Mouse (Mus musculus) ES-E14 (cell line): Measurements from ENCODE around the gene Olfr535. TPM values are rescaled to one million over a fixed set of nuclear protein-coding genes. Genes with fewer than 3 reads are reported as not detected.
"Not testable (repeated sequence)": the region's sequence is repeated elsewhere in the genome, so short reads cannot be mapped to it uniquely, and the experiment has no call there.

Experiments
- DNase-seq: peaks from one replicate; pipeline ENCODE4 v3.0.0-alpha.2; 2013; ENCODE audit warnings: low read depth, low spot score
- H3K27ac ChIP-seq: 2 replicates; pipeline ENCODE4 v1.5.1; 2012; ENCODE audit warnings: low read depth, mild to moderate bottlenecking, low read length, moderate library complexity, mixed read lengths; ENCODE audit not compliant: poor library complexity, insufficient read depth, severe bottlenecking
- H3K36me3 ChIP-seq: 2 replicates; pipeline ENCODE4 v1.6.1; 2012; ENCODE audit warnings: mild to moderate bottlenecking, low read length, moderate library complexity, mixed read lengths; ENCODE audit not compliant: control insufficient read depth, poor library complexity, insufficient read depth, severe bottlenecking
- H3K4me1 ChIP-seq, 2 experiments: fragments of 150-350 bp in 1 of 2; sonication (generic) in 1 of 2; 2 replicates each; pipeline ENCODE4 v1.6.1; 2012; ENCODE audit warnings: low read length in 2 of 2, mild to moderate bottlenecking in 1 of 2, mixed read lengths in 1 of 2; ENCODE audit not compliant: control insufficient read depth in 2 of 2, insufficient read depth in 2 of 2, poor library complexity in 1 of 2
- H3K4me3 ChIP-seq, 2 experiments: fragments of 150-350 bp in 1 of 2; sonication (generic) in 1 of 2; 2 replicates each; pipeline ENCODE4 v1.5.1; 2012; ENCODE audit warnings: low read length in 2 of 2, low read depth in 1 of 2, mild to moderate bottlenecking in 1 of 2, mixed read lengths in 1 of 2; ENCODE audit not compliant: insufficient read depth in 1 of 2, poor library complexity in 1 of 2, severe bottlenecking in 1 of 2
- H3K9ac ChIP-seq: 2 replicates; pipeline ENCODE4 v1.6.1; 2012; ENCODE audit warnings: low read depth, mild to moderate bottlenecking, low read length, mixed read lengths; ENCODE audit not compliant: poor library complexity, insufficient read depth, severe bottlenecking
- H3K9me3 ChIP-seq: fragments of 150-350 bp; sonication (generic); 2 replicates; pipeline ENCODE4 v1.6.1; 2012; ENCODE audit warnings: low read depth, mild to moderate bottlenecking, low read length; ENCODE audit not compliant: control insufficient read depth, insufficient read depth
- CHD2 ChIP-seq: IDR thresholded peaks from 2 replicates; pipeline ENCODE4 v1.6.1; 2014; ENCODE audit warnings: mild to moderate bottlenecking, low read depth, low read length, inconsistent platforms
- HCFC1 ChIP-seq: IDR thresholded peaks from 2 replicates; pipeline ENCODE4 v1.6.1; 2012; ENCODE audit warnings: low read length, inconsistent platforms, borderline replicate concordance; ENCODE audit not compliant: insufficient read depth
- MAFK ChIP-seq: IDR thresholded peaks from 2 replicates; pipeline ENCODE4 v1.6.1; 2014; ENCODE audit warnings: mild to moderate bottlenecking, low read depth, low read length, inconsistent platforms; ENCODE audit not compliant: insufficient read depth
- ZC3H11A ChIP-seq: IDR thresholded peaks from 2 replicates; pipeline ENCODE4 v1.6.1; 2012; ENCODE audit warnings: low read depth, mild to moderate bottlenecking, inconsistent platforms, low read length, borderline replicate concordance
- ZNF384 ChIP-seq: IDR thresholded peaks from 2 replicates; pipeline ENCODE4 v1.6.1; 2012; ENCODE audit warnings: low read depth, low read length, inconsistent platforms
- in situ Hi-C, 2 experiments: fragments of 600-800 bp; cut with MboI; formaldehyde crosslinking; loops; one replicate each; pipeline ENCODE4 v1.15.1; 2025; ENCODE audit warnings: low sequenced_read_pairs in 2 of 2, inconsistent platforms in 1 of 2; ENCODE audit not compliant: unreplicated experiment in 2 of 2
- total RNA-seq: library from RNA; depleted of rRNA; stranded (reverse); fragments of 300-350 nt; gene quantifications from 2 replicates; pipeline ENCODE4 v1.2.3, GENCODE M21; 2012; rRNA removed

Gene Olfr535
- total RNA-seq = not detected in 2 replicates

DNA sequence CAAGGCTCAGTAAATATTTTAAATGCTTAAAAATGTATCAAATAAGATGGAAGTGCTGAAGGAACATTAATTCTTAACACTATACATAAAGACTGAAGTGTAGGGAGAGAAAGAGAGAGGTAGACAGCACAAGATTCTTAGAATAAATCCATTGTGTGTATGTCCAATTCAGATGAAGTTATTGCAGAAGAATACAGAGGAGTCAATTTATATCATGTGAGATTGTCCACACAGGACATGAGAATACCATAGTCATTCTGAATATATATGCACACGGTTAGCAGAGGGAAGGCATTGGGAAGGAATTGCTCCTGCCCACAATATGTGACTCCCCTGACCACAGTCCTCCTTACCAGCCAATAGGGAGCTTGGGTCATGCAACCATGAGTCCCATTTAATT lies at the start of gene Olfr535:
TSS of gene Olfr535 (plus strand) at position 301 of the 400 bp plus-strand sequence.
- TF ChIP-seq HCFC1 (no peak), MAFK (no peak), ZC3H11A (no peak), CHD2 (no peak), ZNF384 (no peak)
- H3K4me1 ChIP-seq = no peaks in the 10 kb centered on the region
- in situ Hi-C loops = no loop called here
- no peak within 1 kb of the TSS for H3K4me3 ChIP-seq
- no peak within 1 kb of the TSS for H3K27ac ChIP-seq
- no peak within 1 kb of the TSS for H3K9ac ChIP-seq
- DNase-seq = no peak
- no peaks in the 10 kb centered on the region for H3K36me3 ChIP-seq
- H3K9me3 ChIP-seq = no peaks in the 10 kb centered on the region

- no peaks in the 10 kb centered on the region for H3K9me3 ChIP-seq
- H3K4me3 ChIP-seq = no peak overlapping the region
- no peaks in the 10 kb centered on the region for H3K36me3 ChIP-seq
- TF ChIP-seq MAFK (no peak), ZC3H11A (no peak), CHD2 (no peak), HCFC1 (no peak), ZNF384 (no peak)
- 0 out of 4 replicates have a peak, but pooled peaks cover 0 to 1% of the 10 kb centered on the region in 2 experiments for H3K4me1 ChIP-seq
- in situ Hi-C loops = no loop called here
- H3K9ac ChIP-seq = no peak overlapping the region
- DNase-seq = no peak
- H3K27ac ChIP-seq = no peak overlapping the region
These were observed 40.9 kb upstream of the Olfr535 start for GRCm38 (mm10) chr7:140443141-140443540.

GRCm38 (mm10) chr7:140463070-140463469 lies 20.9 kb upstream of the Olfr535 start, which contains the start of gene Olfr533:
TSS of gene Olfr533 (plus strand) at chr7:140463370.
- H3K4me1 ChIP-seq, H3K9ac ChIP-seq, in situ Hi-C loops, H3K36me3 ChIP-seq, H3K27ac ChIP-seq, H3K4me3 ChIP-seq, DNase-seq, H3K9me3 ChIP-seq: not testable (repeated sequence)

GRCm38 (mm10) chr7:140477886-140478285 lies 6.1 kb upstream of the Olfr535 start:
- Histone ChIP-seq H3K9me3 (no peaks in the 10 kb centered on the region), H3K27ac (no peak overlapping the region), H3K4me3 (no peak overlapping the region), H3K9ac (no peak overlapping the region), H3K4me1 (no peaks in the 10 kb centered on the region), H3K36me3 (no peaks in the 10 kb centered on the region)
- DNase-seq = no peak
- TF ChIP-seq ZC3H11A = no peak
- no peak for TF ChIP-seq MAFK
- no peak for TF ChIP-seq ZNF384
- no peak for TF ChIP-seq CHD2
- no peak for TF ChIP-seq HCFC1
- in situ Hi-C loops = no loop called here

DNA sequence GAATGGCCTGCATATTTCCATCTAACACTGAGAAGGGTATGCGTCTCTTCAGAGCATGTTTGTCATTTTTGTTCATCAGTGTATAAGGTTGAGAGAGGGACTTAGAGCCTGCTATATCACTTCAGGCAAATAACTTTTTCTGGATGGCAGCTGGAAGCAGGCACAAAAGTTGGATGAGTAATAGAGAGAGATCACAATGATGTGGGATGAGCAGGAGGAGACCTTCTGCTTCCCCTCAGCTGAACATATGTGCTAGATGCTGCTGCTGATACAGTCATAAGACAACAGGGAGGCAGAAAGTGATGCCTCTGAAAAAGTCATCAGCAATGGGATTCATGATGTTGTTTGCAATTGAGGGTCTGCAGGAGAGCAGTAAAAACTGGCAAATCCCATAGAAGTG lies 5.3 kb upstream of the Olfr535 start:
- Histone ChIP-seq H3K4me1 (no peaks in the 10 kb centered on the region), H3K36me3 (no peaks in the 10 kb centered on the region), H3K9me3 (no peaks in the 10 kb centered on the region), H3K27ac (no peak overlapping the region), H3K4me3 (no peak overlapping the region), H3K9ac (no peak overlapping the region)
- in situ Hi-C loops = no loop called here
- TF ChIP-seq CHD2 = no peak
- no peak for TF ChIP-seq ZNF384
- no peak for DNase-seq
